Mouse (Mus musculus): Measurements from ENCODE around the gene Nxpe4.
"Not testable (repeated sequence)": the region's sequence is repeated elsewhere in the genome, so short reads cannot be mapped to it uniquely, and the experiment has no call there.

Gene Nxpe4

GRCm38 (mm10) chr9:48241791-48242190 lies 80.0 kb downstream of the Nxpe4 start:
- DNase-seq = no peak

- no peak for DNase-seq
Measured at GRCm38 (mm10) chr9:48242756-48243155, 80.9 kb downstream of the Nxpe4 start.

GRCm38 (mm10) chr9:48244175-48244574 lies 82.4 kb downstream of the Nxpe4 start:
- no peak for DNase-seq

GRCm38 (mm10) chr9:48245525-48245924 lies 83.7 kb downstream of the Nxpe4 start:
- no peak for DNase-seq

- DNase-seq = no peak
Measured at GRCm38 (mm10) chr9:48247276-48247675, 85.5 kb downstream of the Nxpe4 start.

DNA sequence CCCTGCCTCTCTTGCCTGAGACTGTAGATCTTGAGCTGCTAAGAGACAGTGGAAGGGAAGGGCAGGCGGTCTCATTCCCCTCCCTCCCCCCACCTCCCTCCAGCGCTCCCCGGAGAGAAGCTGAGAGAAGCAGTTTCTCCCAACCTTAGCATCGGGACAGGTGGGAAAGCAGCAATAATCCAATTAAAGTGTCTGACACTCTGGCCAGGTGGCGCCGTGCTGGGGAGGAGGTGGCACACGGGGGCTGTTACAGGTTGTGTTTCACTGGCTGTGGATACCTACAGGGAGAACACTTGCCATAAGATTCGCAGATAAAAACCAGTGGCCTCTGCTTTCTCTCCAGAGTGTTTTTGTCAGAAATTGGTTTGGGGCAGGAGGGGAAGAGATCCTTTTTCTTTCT lies 90.4 kb downstream of the Nxpe4 start:
- no peak for DNase-seq

- DNase-seq = no peak
Measured at GRCm38 (mm10) chr9:48257001-48257400, 95.2 kb downstream of the Nxpe4 start.

DNA sequence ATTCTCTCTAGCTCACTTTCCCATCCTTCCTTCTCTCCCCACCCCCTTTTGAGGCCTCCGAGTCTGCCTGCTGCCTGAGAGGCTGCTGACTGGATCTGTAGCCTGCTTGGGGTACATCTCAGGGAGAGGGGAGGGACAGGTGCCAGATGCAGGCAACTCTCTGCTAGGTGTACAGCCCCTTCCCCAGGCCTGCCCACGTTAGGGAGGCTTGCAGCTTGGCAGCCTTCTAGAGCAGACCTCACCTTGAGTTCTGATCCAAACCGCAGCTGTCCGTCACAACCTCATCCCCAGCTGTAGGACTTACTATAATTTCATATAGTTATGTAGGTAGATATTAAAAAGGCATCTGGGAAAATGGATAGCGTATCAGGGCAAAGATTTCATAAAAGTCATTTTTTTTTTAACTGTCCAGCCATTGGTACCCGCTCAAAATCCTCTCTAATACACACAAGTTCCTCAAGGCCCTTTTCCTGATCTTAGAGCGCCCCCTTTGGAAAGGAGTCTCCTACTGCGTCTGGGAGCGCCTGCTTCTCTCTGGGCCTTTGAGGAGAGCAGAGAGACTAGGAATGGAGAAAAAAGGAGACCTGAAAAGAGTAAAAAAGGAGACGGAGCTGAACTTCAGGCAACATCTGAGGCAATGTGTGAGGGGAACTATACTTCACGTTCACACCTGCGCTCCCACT lies 96.1 kb downstream of the Nxpe4 start:
- no peak for DNase-seq

GRCm38 (mm10) chr9:48264616-48265015 lies 102.8 kb downstream of the Nxpe4 start:
- DNase-seq = no peak

- DNase-seq = no peak
Measured at GRCm38 (mm10) chr9:48265491-48265890, 103.7 kb downstream of the Nxpe4 start.

DNA sequence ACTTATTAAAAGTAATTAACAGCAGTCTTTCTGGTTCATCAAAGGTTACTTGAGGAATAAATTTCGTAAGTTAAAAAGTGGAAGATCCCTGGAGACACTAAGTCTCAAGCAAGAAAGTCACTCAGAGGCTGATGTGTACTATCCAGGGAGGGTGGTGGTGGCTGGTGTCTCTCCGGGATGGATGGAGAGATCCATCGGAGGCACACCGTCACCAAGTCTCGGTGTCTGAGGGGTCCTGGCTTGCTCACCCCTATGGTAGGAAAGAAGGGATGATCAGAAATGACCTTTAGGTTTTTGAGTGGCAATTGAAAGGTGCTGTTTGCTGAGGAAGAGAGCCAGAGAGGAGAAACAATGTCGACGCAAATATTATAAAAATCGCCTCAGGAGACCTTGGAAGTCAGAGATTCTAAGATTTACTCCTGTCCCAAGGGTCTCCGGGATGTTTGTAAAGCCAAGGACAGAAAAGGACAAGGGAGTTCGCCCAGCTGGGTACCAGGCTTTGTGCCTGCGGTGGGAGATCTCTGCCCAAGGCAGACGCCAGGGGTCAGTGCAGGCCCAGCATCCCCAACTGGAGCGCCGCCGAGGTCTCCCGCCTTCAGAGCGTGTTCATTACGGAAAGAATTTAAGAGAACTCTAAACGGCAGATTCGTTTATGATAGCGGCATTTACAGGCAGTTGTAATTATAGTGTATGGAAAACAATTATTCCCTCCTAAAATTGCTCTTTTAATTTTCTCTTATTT lies 104.6 kb downstream of the Nxpe4 start:
- DNase-seq = peak; percentile 65

- peak; percentile 27 for DNase-seq
Measured at GRCm38 (mm10) chr9:48267028-48267441, 105.2 kb downstream of the Nxpe4 start.

- DNase-seq = no peak
Measured at GRCm38 (mm10) chr9:48267960-48268359, 106.1 kb downstream of the Nxpe4 start.

DNA sequence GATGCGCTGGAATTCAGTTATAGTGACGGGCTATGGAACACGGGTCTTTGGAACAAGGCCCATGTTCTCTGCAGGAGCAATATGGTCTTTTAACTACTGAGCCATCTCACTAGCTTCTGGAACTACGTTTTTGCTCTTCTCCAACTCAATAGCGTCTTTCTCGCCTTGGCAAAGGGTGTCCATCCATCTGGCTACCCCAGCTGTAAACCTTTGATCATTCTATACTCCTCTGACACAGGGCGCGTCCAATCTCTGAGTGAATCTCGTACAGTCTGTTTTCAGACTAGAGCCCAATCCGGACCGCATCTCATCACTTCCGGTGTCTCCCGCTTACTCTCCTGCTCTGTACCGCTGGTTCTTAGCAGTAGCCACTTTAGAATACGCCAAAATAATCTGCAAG lies 115.0 kb downstream of the Nxpe4 start:
- no peak for DNase-seq

DNA sequence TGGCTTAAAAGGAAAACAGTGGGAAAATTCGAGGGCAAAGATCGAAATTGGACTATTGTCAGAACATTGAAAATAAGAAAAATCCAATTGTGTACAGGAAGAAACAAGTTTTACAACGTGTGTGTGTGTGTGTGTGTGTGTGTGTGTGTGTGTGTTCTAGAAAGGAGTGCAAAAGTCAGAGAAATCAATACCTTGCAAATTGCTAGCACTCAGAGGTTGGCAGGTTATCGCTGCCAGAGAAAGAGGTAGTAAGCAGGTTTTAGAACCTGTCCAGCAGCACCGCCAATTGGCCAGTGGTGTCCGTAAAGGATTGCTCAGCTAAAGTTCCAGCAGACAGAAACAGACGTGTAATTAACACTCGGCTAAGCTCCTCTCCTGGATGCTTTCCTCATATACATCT lies 122.4 kb downstream of the Nxpe4 start:
- DNase-seq = no peak

- DNase-seq = no peak
Measured at GRCm38 (mm10) chr9:48290281-48290680, 128.5 kb downstream of the Nxpe4 start.

- DNase-seq = no peak
Measured at GRCm38 (mm10) chr9:48294754-48295153, 132.9 kb downstream of the Nxpe4 start.

GRCm38 (mm10) chr9:48298983-48299382 lies 137.2 kb downstream of the Nxpe4 start:
- no peak for DNase-seq

GRCm38 (mm10) chr9:48303564-48303963 lies 141.7 kb downstream of the Nxpe4 start:
- not testable (repeated sequence) for DNase-seq

GRCm38 (mm10) chr9:48311241-48311640 lies 149.4 kb downstream of the Nxpe4 start:
- DNase-seq = no peak

DNA sequence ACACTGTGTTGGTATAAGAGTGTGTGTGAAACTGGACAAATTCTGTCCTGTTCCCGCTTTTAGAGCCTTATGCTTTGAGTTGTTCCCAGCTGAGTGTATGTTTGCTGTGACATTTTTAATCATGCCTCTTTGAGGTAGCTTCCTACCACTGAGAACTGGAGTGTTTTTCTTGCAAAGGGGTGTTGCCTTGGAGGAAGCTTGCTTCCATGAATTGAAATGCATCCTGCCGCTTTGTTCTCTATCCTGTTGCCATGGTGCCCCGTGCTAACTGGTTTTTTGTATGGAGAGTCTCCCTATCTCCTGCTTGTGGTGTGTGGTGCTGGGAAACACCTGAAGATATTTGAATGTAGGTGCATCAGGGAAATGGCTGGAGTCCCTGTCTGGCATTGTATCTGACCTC lies 152.4 kb downstream of the Nxpe4 start:
- peak; percentile 7 for DNase-seq

DNA sequence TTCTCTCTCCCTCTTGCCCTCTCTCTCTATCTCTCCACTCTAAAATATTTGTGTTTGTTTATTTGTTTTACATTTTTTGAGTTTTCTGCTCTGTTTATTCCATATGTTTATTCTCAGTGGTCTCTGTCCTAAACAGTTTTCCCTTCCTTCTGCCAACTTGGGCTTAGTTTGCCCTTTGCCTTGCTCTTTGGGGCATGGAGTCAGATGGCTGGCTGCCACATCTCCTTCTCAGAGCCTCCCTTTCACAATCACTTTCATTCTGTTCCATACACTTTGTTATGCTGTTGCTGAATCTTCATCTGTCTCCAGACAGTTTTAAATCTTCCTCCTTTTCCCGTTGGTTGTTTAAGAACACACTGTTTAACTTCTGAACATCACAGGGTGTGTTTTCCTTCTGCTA lies 154.0 kb downstream of the Nxpe4 start:
- no peak for DNase-seq

DNA sequence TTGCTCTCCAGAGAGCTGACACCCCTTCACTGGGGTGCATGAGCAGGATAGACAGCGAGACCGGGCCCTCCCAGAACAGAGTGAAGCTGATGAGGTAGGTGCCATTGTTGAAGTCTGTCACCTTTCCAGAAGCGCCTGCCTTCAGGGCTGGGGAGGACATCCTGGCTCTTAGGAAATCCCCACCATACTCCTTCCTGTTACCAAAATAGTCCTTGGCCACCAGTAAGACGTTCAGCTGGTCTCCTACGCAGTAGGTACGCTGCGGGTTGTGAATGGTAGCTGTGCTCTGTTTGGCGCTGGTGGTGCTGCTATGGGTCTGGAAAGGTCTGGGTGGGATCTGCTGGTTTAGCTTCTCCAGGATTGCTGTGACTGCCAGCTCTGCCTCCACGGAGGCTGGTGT lies 164.5 kb downstream of the Nxpe4 start:
- no peak for DNase-seq

DNA sequence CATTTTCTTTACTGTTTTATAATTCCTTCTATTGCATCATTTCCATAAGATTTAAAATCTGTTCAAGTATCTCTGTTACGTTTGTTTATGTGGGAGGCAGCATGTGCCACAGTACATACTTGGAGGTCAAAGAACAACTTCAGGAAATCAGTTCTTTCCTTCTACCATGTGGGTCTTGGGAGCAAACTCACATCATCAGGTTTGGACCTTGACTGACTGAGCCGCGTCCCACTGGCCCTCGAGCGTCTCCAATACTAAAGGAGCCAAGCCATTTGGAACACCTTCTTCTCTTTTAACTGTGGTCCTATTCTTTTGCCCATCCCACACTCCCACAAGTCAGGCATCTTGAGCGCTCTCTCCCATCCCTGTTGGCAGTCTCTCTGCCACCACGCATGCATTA lies 167.8 kb downstream of the Nxpe4 start:
- no peak for DNase-seq
